Mouse (Mus musculus): ENCODE measurements around the gene Gm26741.

- TF ChIP-seq CTCF (IDR thresholded peaks at IDR 0.05; ENCODE audit: low read depth): no peak
- TF ChIP-seq EP300 (optimal IDR thresholded peaks at IDR 0.05): no peak
These were observed 28.6 kb downstream of the Gm26741 start for GRCm38 (mm10) chr10:52387192-52387591.
